Mouse (Mus musculus): ENCODE data around the gene Anapc10. TPM values are rescaled to one million over a fixed set of nuclear protein-coding genes. Genes with fewer than 3 reads are reported as not detected.
A peak's percentile ranks its signal among the peaks of the same experiment; 100 is the strongest.

Anapc10 gene
- polyA plus RNA-seq, 2 experiments: 13.9 to 39.2 TPM

GRCm38 (mm10) chr8:79723308-79723707 is 11.7 kb downstream of the Anapc10 start:
- H3K36me3 ChIP-seq (ENCODE audit: control insufficient read depth, insufficient read depth, low read length): peaks cover 20% of the 10 kb centered on the region
- no peak overlapping the region for H3K9ac ChIP-seq (ENCODE audit: low read depth, low read length, severe bottlenecking)
- no peaks in the 10 kb centered on the region for H3K27me3 ChIP-seq (ENCODE audit: control insufficient read depth, insufficient read depth, low read length)
- ATAC-seq (ENCODE audit: low FRiP score, low read depth) (no peak), DNase-seq (ENCODE audit: low spot score) (no peak)
- no peak overlapping the region for H3K4me3 ChIP-seq (replicated peaks; ENCODE audit: low read length)
- no peaks in the 10 kb centered on the region for H3K4me1 ChIP-seq (ENCODE audit: control insufficient read depth, insufficient read depth, low read length)
- H3K4me2 ChIP-seq (replicated peaks; ENCODE audit: low read depth, low read length, severe bottlenecking): no peak overlapping the region
- H3K27ac ChIP-seq (replicated peaks; ENCODE audit: low read depth, low read length): no peak overlapping the region
- no peak for TF ChIP-seq POLR2A (IDR thresholded peaks at IDR 0.05; ENCODE audit: borderline replicate concordance, extremely low read depth, insufficient read depth, insufficient read length)
- no peaks in the 10 kb centered on the region for H3K9me3 ChIP-seq (ENCODE audit: control insufficient read depth, low read length)

- ATAC-seq (ENCODE audit: low FRiP score, low read depth): no peak
- no peak overlapping the region for H3K4me3 ChIP-seq (replicated peaks; ENCODE audit: low read length)
- no peaks in the 10 kb centered on the region for H3K27me3 ChIP-seq (ENCODE audit: control insufficient read depth, insufficient read depth, low read length)
- no peak for TF ChIP-seq POLR2A (IDR thresholded peaks at IDR 0.05; ENCODE audit: borderline replicate concordance, extremely low read depth, insufficient read depth, insufficient read length)
- peaks cover 22% of the 10 kb centered on the region for H3K36me3 ChIP-seq (ENCODE audit: control insufficient read depth, insufficient read depth, low read length)
- H3K9ac ChIP-seq (ENCODE audit: low read depth, low read length, severe bottlenecking): no peak overlapping the region
- no peak for DNase-seq (ENCODE audit: low spot score)
- H3K4me1 ChIP-seq (ENCODE audit: control insufficient read depth, insufficient read depth, low read length): no peaks in the 10 kb centered on the region
- H3K9me3 ChIP-seq (ENCODE audit: control insufficient read depth, low read length): no peaks in the 10 kb centered on the region
- no peak overlapping the region for H3K4me2 ChIP-seq (replicated peaks; ENCODE audit: low read depth, low read length, severe bottlenecking)
- H3K27ac ChIP-seq (replicated peaks; ENCODE audit: low read depth, low read length): no peak overlapping the region
- 57% methylated on average over 3 of the region's 3 CpGs for WGBS
These were observed 13.0 kb downstream of the Anapc10 start for GRCm38 (mm10) chr8:79724589-79724988.

- no peak for DNase-seq (ENCODE audit: low spot score)
- TF ChIP-seq POLR2A (IDR thresholded peaks at IDR 0.05; ENCODE audit: borderline replicate concordance, extremely low read depth, insufficient read depth, insufficient read length): no peak
- no peaks in the 10 kb centered on the region for H3K27me3 ChIP-seq (ENCODE audit: control insufficient read depth, insufficient read depth, low read length)
These were observed 16.3 kb downstream of the Anapc10 start for GRCm38 (mm10) chr8:79727900-79728299.

DNA sequence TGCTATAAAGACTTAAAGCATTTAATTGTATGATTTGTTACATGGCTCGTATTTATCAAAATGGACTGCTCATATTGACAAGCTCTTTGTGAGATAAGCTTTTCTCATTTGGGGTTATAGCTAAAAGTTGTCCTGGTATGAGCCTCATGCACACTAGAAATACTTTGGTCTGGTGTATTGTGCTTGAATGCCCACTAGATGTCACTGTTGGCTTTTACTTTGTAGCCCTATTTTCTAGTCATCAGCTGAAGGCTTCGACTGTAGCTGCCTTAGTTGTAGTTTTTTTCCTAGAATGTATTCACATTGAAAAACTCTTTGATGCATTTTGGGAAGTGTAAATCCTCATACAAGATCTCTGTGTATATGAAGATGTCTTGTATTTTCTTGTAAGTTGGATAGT is 22.7 kb downstream of the Anapc10 start:
- Histone ChIP-seq H3K4me2 (replicated peaks; ENCODE audit: low read depth, low read length, severe bottlenecking) (no peak overlapping the region), H3K4me3 (replicated peaks; ENCODE audit: low read length) (no peak overlapping the region), H3K9me3 (ENCODE audit: control insufficient read depth, low read length) (no peaks in the 10 kb centered on the region), H3K9ac (ENCODE audit: low read depth, low read length, severe bottlenecking) (no peak overlapping the region), H3K36me3 (ENCODE audit: control insufficient read depth, insufficient read depth, low read length) (peaks cover 8% of the 10 kb centered on the region), H3K27me3 (ENCODE audit: control insufficient read depth, insufficient read depth, low read length) (no peaks in the 10 kb centered on the region), H3K27ac (replicated peaks; ENCODE audit: low read depth, low read length) (no peak overlapping the region), H3K4me1 (ENCODE audit: control insufficient read depth, insufficient read depth, low read length) (no peaks in the 10 kb centered on the region)
- ATAC-seq (ENCODE audit: low FRiP score, low read depth) (0 out of 2 replicates have a peak, but pooled peaks have one; percentile 68), DNase-seq (ENCODE audit: low spot score) (peak; percentile 73)
- no peak for TF ChIP-seq POLR2A (IDR thresholded peaks at IDR 0.05; ENCODE audit: borderline replicate concordance, extremely low read depth, insufficient read depth, insufficient read length)
- 13% methylated on average over 2 of the region's 2 CpGs for WGBS

More at GRCm38 (mm10) chr8:79727900-79728299, 16.3 kb downstream of the Anapc10 start:
- Histone ChIP-seq H3K9ac (ENCODE audit: low read depth, low read length, severe bottlenecking) (no peak overlapping the region), H3K36me3 (ENCODE audit: control insufficient read depth, insufficient read depth, low read length) (peaks cover 6% of the 10 kb centered on the region), H3K27ac (replicated peaks; ENCODE audit: low read depth, low read length) (no peak overlapping the region), H3K4me1 (ENCODE audit: control insufficient read depth, insufficient read depth, low read length) (no peaks in the 10 kb centered on the region), H3K4me3 (replicated peaks; ENCODE audit: low read length) (no peak overlapping the region), H3K4me2 (replicated peaks; ENCODE audit: low read depth, low read length, severe bottlenecking) (no peak overlapping the region), H3K9me3 (ENCODE audit: control insufficient read depth, low read length) (no peaks in the 10 kb centered on the region)
- ATAC-seq (ENCODE audit: low FRiP score, low read depth): no peak
- 93% methylated on average over 1 of the region's 1 CpGs for WGBS

GRCm38 (mm10) chr8:79748171-79748570 is 36.6 kb downstream of the Anapc10 start:
- no peaks in the 10 kb centered on the region for H3K27me3 ChIP-seq (ENCODE audit: control insufficient read depth, insufficient read depth, low read length)
- TF ChIP-seq POLR2A (IDR thresholded peaks at IDR 0.05; ENCODE audit: borderline replicate concordance, extremely low read depth, insufficient read depth, insufficient read length): no peak
- H3K4me2 ChIP-seq (replicated peaks; ENCODE audit: low read depth, low read length, severe bottlenecking): no peak overlapping the region
- no peak overlapping the region for H3K9ac ChIP-seq (ENCODE audit: low read depth, low read length, severe bottlenecking)
- no peaks in the 10 kb centered on the region for H3K4me1 ChIP-seq (ENCODE audit: control insufficient read depth, insufficient read depth, low read length)
- H3K27ac ChIP-seq (replicated peaks; ENCODE audit: low read depth, low read length): no peak overlapping the region
- H3K36me3 ChIP-seq (ENCODE audit: control insufficient read depth, insufficient read depth, low read length): 0 out of 2 replicates have a peak, but pooled peaks cover 6% of the 10 kb centered on the region
- no peak for DNase-seq (ENCODE audit: low spot score)
- no peak overlapping the region for H3K4me3 ChIP-seq (replicated peaks; ENCODE audit: low read length)
- ATAC-seq (ENCODE audit: low FRiP score, low read depth): no peak
- H3K9me3 ChIP-seq (ENCODE audit: control insufficient read depth, low read length): no peaks in the 10 kb centered on the region
- WGBS: 67% methylated on average over 2 of the region's 2 CpGs

- H3K9me3 ChIP-seq (ENCODE audit: control insufficient read depth, low read length): no peaks in the 10 kb centered on the region
- DNase-seq (ENCODE audit: low spot score) (peak; percentile 26), ATAC-seq (ENCODE audit: low FRiP score, low read depth) (no peak)
- no peak overlapping the region for H3K4me3 ChIP-seq (replicated peaks; ENCODE audit: low read length)
- no peaks in the 10 kb centered on the region for H3K4me1 ChIP-seq (ENCODE audit: control insufficient read depth, insufficient read depth, low read length)
- H3K4me2 ChIP-seq (replicated peaks; ENCODE audit: low read depth, low read length, severe bottlenecking): no peak overlapping the region
- no peak overlapping the region for H3K9ac ChIP-seq (ENCODE audit: low read depth, low read length, severe bottlenecking)
- no peaks in the 10 kb centered on the region for H3K27me3 ChIP-seq (ENCODE audit: control insufficient read depth, insufficient read depth, low read length)
- H3K27ac ChIP-seq (replicated peaks; ENCODE audit: low read depth, low read length): no peak overlapping the region
- TF ChIP-seq POLR2A (IDR thresholded peaks at IDR 0.05; ENCODE audit: borderline replicate concordance, extremely low read depth, insufficient read depth, insufficient read length): no peak
- WGBS: 49% methylated on average over 4 of the region's 4 CpGs
- H3K36me3 ChIP-seq (ENCODE audit: control insufficient read depth, insufficient read depth, low read length): 0 out of 2 replicates have a peak, but pooled peaks cover 6% of the 10 kb centered on the region
These were observed 37.0 kb downstream of the Anapc10 start for GRCm38 (mm10) chr8:79748591-79748990.
